Mouse (Mus musculus) cerebellum, adult 9-10 months (tissue): ENCODE results near the gene Smim24.
A peak's percentile ranks its signal among the peaks of the same experiment; 100 is the strongest.

Experiments
- DNase-seq: peaks from one replicate; pipeline ENCODE4 v3.0.0; 2022

Smim24 gene

GRCm38 (mm10) chr10:81410981-81411380 lies 18.1 kb downstream of the Smim24 start:
- no peak for DNase-seq

DNA sequence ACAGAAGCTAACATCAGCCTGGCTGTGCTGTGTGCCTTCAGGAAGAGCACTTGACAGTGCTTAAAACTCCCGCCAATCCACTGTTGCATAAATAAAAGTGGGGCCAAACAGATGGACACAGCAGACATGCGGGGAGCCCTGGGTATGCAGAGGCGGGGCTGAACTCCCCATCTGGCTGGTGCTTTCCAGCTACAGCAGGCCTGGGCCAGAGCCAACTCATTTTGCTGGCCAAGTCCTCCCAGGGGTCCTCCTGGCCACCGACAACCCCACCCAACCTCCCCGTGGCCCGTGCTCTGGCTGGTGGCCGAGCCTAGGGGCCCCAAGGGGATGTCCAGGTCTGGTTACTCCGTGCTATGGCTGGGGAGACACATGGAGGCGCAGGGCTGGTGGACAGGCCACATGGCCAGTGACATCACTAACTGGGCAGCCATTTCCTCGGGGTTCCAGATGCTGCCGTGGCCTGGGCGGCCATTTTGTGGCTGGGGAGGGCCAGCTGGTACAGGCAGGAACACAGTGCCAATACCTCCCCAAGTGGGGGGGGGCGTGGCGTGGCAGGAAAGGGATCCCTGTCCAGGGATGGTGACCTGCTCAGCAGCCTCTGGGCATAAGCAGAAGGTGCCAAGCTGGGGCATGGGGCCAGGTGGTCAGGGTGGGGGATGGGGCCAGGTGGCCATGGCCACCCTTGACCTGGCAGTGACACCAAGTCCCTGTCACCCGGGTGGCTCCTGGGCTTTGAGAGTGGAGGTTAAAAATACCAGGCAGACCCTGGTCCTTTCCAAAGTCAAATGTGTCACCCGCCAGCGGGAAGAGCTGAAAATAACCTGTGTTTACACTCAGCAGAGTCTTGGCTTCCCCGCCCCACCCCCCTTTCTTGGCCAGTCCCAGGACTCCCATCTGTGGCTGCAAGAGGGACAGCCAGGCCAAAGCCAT lies 18.9 kb downstream of the Smim24 start:
- DNase-seq, result peak; percentile 94

DNA sequence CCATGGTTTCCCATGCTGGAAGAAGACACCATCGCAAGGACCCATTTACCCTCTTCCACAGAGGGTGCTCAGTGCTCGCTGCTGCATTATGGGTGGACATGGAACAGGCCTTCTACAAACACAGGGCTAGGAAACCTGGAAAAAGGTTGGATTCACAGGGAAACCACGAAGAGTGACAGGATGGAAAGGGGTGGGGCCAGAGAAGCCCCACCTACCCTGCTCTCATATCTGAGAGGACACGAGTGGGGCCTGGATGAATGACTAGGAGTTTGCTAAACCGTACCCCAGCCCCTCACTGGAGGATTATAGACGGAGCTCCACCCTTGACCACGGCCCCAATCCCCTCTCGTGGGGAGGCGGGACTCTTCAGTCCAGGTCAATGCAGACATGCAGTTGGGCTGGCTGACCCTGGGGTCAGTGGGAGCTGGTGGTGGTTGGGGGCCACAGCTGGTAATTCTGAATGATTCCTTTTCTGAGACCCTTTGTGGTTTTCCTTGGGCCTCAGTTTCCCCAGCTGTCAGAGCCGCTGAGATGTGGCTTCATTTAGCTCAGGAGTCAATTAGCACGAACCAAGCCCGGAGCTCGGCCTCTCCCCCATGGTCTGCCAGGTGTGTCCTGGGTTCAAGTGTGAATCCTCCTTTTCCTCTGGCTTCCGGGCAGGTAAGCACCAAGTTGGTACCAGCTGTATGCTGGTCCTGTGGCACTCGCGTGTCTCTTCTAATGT lies 19.9 kb downstream of the Smim24 start:
- DNase-seq, result peak; percentile 75

DNA sequence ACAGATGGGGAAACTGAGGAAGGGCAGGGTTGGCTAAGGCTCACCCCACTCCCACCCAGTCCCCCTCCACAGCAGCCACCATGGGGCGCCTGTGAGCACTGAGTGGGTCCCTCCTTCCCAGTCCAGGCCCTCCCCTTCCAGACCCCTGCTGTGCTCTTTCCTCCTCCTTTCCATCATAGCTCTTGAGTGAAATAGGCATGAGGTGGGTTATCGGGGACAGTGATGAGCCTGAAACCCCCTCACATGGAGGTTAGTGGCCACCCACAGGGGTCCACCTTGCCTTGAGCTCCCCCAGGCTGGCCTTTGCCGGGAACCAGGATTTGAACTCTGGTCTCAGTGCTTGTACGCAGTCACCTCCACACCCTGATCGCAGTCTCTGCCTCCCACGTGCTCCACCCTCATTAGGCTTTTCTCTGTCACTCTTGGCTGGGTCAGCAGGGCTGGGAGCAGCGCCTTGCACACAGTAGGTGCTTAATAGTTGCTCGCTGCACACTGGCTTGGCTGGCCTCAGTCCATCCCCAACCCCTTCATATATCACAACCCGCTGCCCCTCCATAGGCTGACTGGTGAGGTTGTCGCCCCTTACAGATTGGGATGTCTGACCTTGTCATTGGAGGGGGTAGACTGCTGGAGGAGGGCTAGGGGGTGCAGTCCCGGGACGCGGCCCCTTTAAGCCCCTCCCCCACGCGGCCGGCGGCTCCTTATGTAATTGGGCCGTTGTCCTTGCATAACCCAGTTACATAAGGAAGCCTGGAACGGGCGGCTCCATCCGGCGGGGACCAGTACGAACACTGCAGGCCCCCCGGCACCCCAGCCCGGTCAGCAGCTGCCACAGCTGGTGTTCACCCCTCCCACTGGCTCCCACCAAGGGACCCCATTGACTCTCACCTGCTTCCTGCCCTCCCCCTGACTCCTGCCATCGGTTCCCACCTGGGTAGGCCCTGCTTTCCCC lies 20.7 kb downstream of the Smim24 start:
- DNase-seq, result peak; percentile 91

GRCm38 (mm10) chr10:81414682-81415081 lies 21.8 kb downstream of the Smim24 start:
- DNase-seq, result peak; percentile 70

GRCm38 (mm10) chr10:81415146-81415545 lies 22.3 kb downstream of the Smim24 start:
- DNase-seq, result no peak

GRCm38 (mm10) chr10:81415549-81416310 lies 22.9 kb downstream of the Smim24 start:
- peak; percentile 75 for DNase-seq

- peak; percentile 97 for DNase-seq
Measured at GRCm38 (mm10) chr10:81416581-81417226, 23.9 kb downstream of the Smim24 start.

DNA sequence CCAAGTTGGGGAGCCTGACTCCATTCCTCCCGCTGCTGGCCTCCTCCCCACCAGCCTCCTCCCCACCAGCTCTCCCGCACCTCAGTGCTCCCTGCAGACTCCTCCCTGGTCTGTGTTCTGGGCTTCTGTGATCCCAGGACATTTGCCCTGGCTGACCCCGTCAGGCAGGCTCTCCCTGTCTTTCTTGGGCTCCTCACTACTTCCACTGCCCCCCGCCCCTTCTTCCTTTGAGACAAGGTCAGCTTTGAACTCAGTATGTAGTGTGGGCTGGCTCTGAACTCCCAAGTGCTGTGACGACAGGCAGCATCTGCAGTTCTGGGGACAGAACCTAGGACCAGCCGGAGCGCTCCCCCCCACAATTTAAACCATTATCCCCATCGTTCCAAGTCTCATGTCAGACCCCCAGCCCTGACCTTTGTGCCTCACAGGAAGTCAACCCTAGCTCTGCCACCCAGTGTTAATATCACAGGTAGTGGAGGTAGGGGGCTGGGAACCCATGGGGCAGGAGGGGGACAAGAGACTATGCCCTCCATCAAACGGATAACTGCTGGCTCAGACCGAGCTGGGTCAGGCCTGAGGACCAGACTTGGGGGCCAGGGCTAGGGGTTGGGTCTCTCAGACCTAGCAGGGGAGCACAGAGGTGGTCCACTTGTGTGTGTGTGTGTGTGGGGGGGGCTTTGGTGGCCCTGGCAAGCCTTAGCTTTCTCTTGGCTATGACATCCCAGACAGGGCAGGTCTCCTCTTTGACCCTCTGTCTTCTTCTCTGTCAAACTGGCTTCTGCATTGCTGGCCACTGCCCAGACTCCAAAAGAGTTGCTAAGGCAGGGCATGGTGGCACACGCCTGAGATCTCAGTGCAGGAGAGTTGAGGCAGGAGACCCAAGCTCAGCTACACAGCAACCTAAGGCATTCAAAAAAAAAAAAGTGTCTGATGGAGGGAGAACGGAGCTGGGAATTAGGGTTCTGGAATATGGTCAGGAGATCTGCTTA lies 24.7 kb downstream of the Smim24 start:
- peak; percentile 72 for DNase-seq

DNA sequence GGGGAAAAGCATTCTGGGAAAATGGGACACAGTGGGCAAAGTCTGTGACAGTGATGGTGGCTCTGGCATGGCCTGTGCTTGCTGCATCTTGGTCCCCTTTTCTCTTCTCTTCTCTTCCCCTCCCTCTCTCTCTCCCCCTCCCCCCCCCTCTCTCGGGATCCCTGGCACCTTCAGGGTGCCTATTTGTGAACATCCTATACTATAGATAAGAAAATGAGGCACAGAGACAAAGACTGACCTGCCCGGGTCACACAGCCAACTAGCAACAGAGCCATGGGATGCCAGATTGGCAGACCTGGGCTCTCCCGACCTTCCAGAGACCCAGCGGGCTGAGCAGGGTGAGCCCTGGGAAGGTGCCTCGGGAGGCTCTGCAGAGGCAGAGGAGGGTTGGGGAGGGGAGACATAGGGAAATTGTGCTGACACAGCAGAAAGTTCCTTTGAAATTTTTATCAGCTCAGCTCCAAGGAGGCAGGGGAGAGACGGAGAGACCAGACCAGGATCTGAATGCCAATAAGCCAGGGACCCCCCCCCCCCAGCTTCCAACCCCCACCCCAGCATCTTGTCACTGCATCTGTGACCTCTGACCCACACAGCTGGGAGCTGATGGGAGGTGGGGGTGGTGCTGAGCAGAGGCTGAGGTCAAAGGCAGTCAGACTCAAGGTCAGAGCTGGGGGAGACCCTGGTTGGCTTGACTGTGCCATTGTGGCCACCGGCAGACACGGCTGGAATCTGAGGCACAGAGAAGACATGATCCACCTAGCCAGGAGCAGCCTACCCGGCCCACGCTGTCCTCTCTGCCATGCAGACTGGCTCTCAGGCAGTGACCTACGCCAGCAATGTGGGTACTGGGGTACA lies 25.6 kb downstream of the Smim24 start:
- no peak for DNase-seq

DNA sequence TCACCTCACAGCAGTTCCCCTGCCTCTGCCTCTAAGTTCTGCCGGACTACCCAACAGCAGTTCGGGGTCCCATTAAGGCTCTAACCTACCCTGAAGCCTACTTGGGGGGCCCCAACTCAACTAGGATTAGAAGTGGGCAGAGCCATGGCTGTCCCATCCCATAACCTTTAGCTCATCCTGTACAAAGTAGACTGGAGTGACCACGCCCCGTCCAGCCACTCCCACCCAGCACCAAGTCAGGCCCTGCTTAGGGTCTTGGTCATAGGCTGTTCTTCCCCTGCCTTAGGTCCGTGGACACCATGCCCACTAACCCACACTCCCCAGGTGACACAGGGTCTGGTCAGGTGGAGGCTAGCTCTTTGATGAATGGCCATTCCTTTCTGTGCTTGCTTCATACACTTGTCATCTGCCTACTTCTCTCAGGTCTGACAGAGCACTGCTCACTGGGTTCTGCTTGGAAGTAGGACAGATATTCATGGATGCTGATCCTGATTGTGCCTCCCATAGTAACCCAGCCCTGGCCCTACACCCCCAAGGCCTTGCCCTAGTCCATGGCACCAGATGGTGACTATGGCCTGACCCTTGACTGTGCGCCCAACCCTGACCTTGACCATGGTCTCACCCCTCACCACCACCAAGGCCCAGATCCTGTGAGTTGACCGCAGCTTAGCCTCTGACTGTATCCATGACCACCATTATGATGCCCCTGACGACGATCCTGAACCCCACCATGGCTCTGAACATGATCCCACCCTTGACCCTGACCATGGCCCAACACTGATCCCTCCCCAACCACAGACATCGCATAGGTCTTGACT lies 26.5 kb downstream of the Smim24 start:
- peak; percentile 47 for DNase-seq

- peak; percentile 75 for DNase-seq
Measured at GRCm38 (mm10) chr10:81420191-81420767, 27.4 kb downstream of the Smim24 start.

DNA sequence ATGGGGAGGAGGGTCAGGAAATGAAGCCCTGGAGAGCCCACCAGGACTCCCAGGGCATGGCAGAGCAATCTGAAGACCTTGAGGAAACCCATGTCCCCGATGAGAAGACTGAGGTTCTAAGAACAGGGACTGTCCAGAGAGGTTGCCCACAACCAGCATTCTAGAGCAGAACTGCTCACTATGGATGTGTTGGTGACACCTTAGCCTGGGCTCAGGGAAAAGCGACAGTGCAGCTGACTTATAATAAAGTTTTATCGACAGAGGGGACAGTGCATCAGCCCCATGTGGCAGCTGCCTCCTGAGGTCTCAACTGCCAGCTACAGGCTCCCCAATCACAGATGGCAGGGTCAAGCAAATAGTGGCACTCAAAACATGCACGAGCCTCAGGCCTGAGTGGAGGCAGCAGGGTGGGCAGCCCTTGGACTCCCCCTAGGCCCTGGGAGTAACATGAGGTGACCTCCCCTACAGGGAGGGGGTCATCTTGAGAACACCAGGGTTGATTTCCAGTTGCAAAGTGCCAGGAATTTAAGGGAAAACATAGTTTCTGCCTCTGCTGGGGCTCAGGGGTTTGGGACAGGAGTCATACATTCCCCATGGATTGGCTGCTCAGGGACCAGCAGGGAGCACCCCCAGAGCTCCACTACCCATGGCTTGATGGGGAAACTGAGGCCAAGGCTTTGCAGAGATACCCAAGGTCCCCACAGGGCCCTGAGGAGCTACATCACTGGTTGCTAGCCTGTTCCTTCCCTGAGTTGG lies 28.4 kb downstream of the Smim24 start:
- DNase-seq, result peak; percentile 45

- no peak for DNase-seq
Measured at GRCm38 (mm10) chr10:81421797-81422100, 28.9 kb downstream of the Smim24 start.

DNA sequence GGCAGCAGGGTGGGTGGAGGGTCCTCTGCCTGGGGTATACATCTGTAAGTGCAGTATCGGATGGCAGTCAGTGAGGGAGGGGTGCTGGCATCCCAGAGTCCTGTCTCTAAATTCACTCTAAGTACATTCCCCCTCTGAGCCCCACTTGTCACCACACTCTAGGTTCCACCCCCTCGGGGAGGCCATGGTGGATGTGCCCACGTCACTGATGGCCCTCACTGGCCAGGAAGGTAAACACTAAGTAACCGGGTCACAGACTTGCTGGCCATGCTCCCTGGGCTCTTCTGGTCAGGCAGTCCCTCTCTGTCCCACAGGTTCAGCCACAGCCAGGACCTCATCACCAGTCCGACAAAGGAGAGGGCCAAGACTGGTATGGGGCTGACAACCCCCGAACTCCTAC lies 29.3 kb downstream of the Smim24 start:
- peak; percentile 63 for DNase-seq

- peak; percentile 42 for DNase-seq
Measured at GRCm38 (mm10) chr10:81422661-81423217, 29.9 kb downstream of the Smim24 start.
